ENCODE assay signal across 12 mouse cellular contexts in genomic region chr1:190659722-190660502, GRCm38 (mm10).
DNase-seq lines count a peak whose midpoint lies in the region.
"Had no signal": no experiment of that assay in that cellular context is flagged by ENCODE, and none has a peak within 500 bp of the region (broad histone marks: within the 10 kb centered on the region; RNA-seq: fewer than 3 reads in every experiment).

No protein-coding gene starts in this region.

- intact Hi-C loops in gastrocnemius, postnatal 14 days (cut with DNase I; ENCODE audit: low total_unique reads), result no loop called here

- peak; percentile 67 to 80 for DNase-seq in frontal cortex, adult 2 months (ENCODE audit: extremely low spot score in 1 of 2, low spot score in 1 of 2)
- DNase-seq in frontal cortex, postnatal 10 days (ENCODE audit: low spot score in 2 of 2), result no peak
- DNase-seq in layer of hippocampus, adult 11-12 months (ENCODE audit: low spot score), result peak; percentile 54
- no peak for DNase-seq in layer of hippocampus, adult 9-10 months (ENCODE audit: low spot score)
- peak; percentile 74 for DNase-seq in layer of hippocampus, adult 9-11 months
- peak; percentile 40 for DNase-seq in right cerebral cortex, postnatal 25 days
- no peak for DNase-seq in adrenal gland, adult (ENCODE audit: inconsistent age in 2 of 2, low spot score in 1 of 2)
- DNase-seq in gastrocnemius, postnatal 14 days, result no peak
- DNase-seq: adrenal gland, postnatal 25 days; B cell, adult 2 months; lung, postnatal 14 days; thymus, postnatal 36 days had no signal

Comparison
In these comparisons a context has a peak if more than half of its experiments do, and no peak if none do; other contexts are left out.
1. DNase-seq: peak in frontal cortex, adult 2 months (2 of 2), layer of hippocampus, adult 11-12 months (single experiment), layer of hippocampus, adult 9-11 months (single experiment) and right cerebral cortex, postnatal 25 days (single experiment); none in frontal cortex, postnatal 10 days (0 of 2), layer of hippocampus, adult 9-10 months (single experiment), adrenal gland, adult (0 of 2) and gastrocnemius, postnatal 14 days (single experiment).